Mouse (Mus musculus) urinary bladder, postnatal 14 days (tissue): Measurements from ENCODE around the gene Ptpn9.
A peak's percentile ranks its signal among the peaks of the same experiment; 100 is the strongest.
"Not testable (repeated sequence)": the region's sequence is repeated elsewhere in the genome, so short reads cannot be mapped to it uniquely, and the experiment has no call there.

ENCODE experiments used
- DNase-seq: peaks from one replicate; pipeline ENCODE4 v3.0.0; 2021; ENCODE audit warnings: low spot score

Gene Ptpn9

GRCm38 (mm10) chr9:56994286-56995197 is at the start of gene Ptpn9:
Gene Ptpn9, plus strand, starts transcription at chr9:56994923.
- DNase-seq: peak; percentile 91

GRCm38 (mm10) chr9:56947481-56947880 is 47.2 kb upstream of the Ptpn9 start:
- DNase-seq: peak; percentile 31

GRCm38 (mm10) chr9:56948699-56949098 is 46.0 kb upstream of the Ptpn9 start:
- not testable (repeated sequence) for DNase-seq

- no peak for DNase-seq
Measured at GRCm38 (mm10) chr9:56949767-56950166, 45.0 kb upstream of the Ptpn9 start.

GRCm38 (mm10) chr9:56950414-56951400 is 44.0 kb upstream of the Ptpn9 start, which contains the start of gene Snupn:
Gene Snupn, plus strand, starts transcription at chr9:56950878.
- DNase-seq: peak; percentile 98

- DNase-seq: no peak
Measured at GRCm38 (mm10) chr9:56953562-56953961, 41.2 kb upstream of the Ptpn9 start.

- DNase-seq: no peak
Measured at GRCm38 (mm10) chr9:56956966-56957675, 37.6 kb upstream of the Ptpn9 start.

GRCm38 (mm10) chr9:56958689-56959088 is 36.0 kb upstream of the Ptpn9 start:
- DNase-seq: no peak

GRCm38 (mm10) chr9:56961591-56961990 is 33.1 kb upstream of the Ptpn9 start:
- DNase-seq: no peak

- no peak for DNase-seq
Measured at GRCm38 (mm10) chr9:56970158-56970557, 24.6 kb upstream of the Ptpn9 start.

- DNase-seq: no peak
Measured at GRCm38 (mm10) chr9:56973960-56974524, 20.7 kb upstream of the Ptpn9 start.

GRCm38 (mm10) chr9:56975199-56975598 is 19.5 kb upstream of the Ptpn9 start:
- DNase-seq: no peak

GRCm38 (mm10) chr9:56980186-56980585 is 14.5 kb upstream of the Ptpn9 start:
- no peak for DNase-seq

- no peak for DNase-seq
Measured at GRCm38 (mm10) chr9:56981502-56981901, 13.2 kb upstream of the Ptpn9 start.

- DNase-seq: peak; percentile 71
Measured at GRCm38 (mm10) chr9:56995198-56996027, 690 bp downstream of the Ptpn9 start.

- DNase-seq: peak; percentile 8
Measured at GRCm38 (mm10) chr9:56996028-56996346, 1.3 kb downstream of the Ptpn9 start.

- peak; percentile 10 for DNase-seq
Measured at GRCm38 (mm10) chr9:56997206-56997605, 2.5 kb downstream of the Ptpn9 start.

- no peak for DNase-seq
Measured at GRCm38 (mm10) chr9:57003011-57003410, 8.3 kb downstream of the Ptpn9 start.

GRCm38 (mm10) chr9:57012393-57012792 is 17.7 kb downstream of the Ptpn9 start:
- DNase-seq: no peak

- DNase-seq: no peak
Measured at GRCm38 (mm10) chr9:57012895-57013294, 18.2 kb downstream of the Ptpn9 start.

GRCm38 (mm10) chr9:57013756-57014155 is 19.0 kb downstream of the Ptpn9 start:
- no peak for DNase-seq
